Mouse (Mus musculus) MEL (cell line): ENCODE measurements around the gene Gtpbp4. TPM values are rescaled to one million over a fixed set of nuclear protein-coding genes. Genes with fewer than 3 reads are reported as not detected.
A peak's percentile ranks its signal among the peaks of the same experiment; 100 is the strongest.

Experiments
- DNase-seq: peaks from one replicate; pipeline ENCODE4 v3.0.0; 2011; ENCODE audit warnings: low read depth, low spot score
- H3K27ac ChIP-seq: 2 replicates; pipeline ENCODE4 v1.5.1; 2012; ENCODE audit warnings: low read depth, mild to moderate bottlenecking, control low read depth, low read length, moderate library complexity; ENCODE audit not compliant: control insufficient read depth
- H3K27me3 ChIP-seq, 2 experiments: fragments of 150-350 bp in 1 of 2; sonication (generic) in 1 of 2; 2 replicates each; pipeline ENCODE4 v1.6.1; 2012; ENCODE audit warnings: low read length in 2 of 2, mild to moderate bottlenecking in 2 of 2, improper control_type of control experiment in 1 of 2, moderate library complexity in 1 of 2; ENCODE audit not compliant: insufficient read depth in 2 of 2, control insufficient read depth in 1 of 2
- H3K36me3 ChIP-seq, 2 experiments: 2 replicates each; pipeline ENCODE4 v1.6.1; 2012 to 2014; ENCODE audit warnings: low read length in 2 of 2, improper control_type of control experiment in 1 of 2, inconsistent platforms in 1 of 2, mild to moderate bottlenecking in 1 of 2; ENCODE audit not compliant: insufficient read depth in 2 of 2, control insufficient read depth in 1 of 2
- H3K4me1 ChIP-seq, 2 experiments: fragments of 150-350 bp in 1 of 2; sonication (generic) in 1 of 2; 2 replicates each; pipeline ENCODE4 v1.6.1; 2012; ENCODE audit warnings: low read length in 2 of 2, improper control_type of control experiment in 1 of 2, mild to moderate bottlenecking in 1 of 2; ENCODE audit not compliant: insufficient read depth in 2 of 2, control insufficient read depth in 1 of 2
- H3K4me3 ChIP-seq, 2 experiments: fragments of 150-350 bp in 1 of 2; sonication (generic) in 1 of 2; 2 replicates each; pipeline ENCODE4 v1.5.1; 2012; ENCODE audit warnings: low read depth in 2 of 2, low read length in 2 of 2, mild to moderate bottlenecking in 2 of 2, moderate library complexity in 2 of 2, control low read depth in 1 of 2, improper control_type of control experiment in 1 of 2; ENCODE audit not compliant: control insufficient read depth in 1 of 2, insufficient read depth in 1 of 2
- H3K79me2 ChIP-seq: 2 replicates; pipeline ENCODE4 v1.6.1; 2012; ENCODE audit warnings: mild to moderate bottlenecking, low read length, moderate library complexity; ENCODE audit not compliant: control insufficient read depth, poor library complexity, insufficient read depth
- H3K9ac ChIP-seq: 2 replicates; pipeline ENCODE4 v1.6.1; 2012; ENCODE audit warnings: low read depth, mild to moderate bottlenecking, control low read depth, low read length, moderate library complexity; ENCODE audit not compliant: control insufficient read depth, poor library complexity, severe bottlenecking
- H3K9me3 ChIP-seq: fragments of 150-350 bp; sonication (generic); replicated peaks from 2 replicates; pipeline ENCODE4 v1.6.1; 2012; ENCODE audit warnings: mild to moderate bottlenecking, low read length, improper control_type of control experiment, moderate library complexity; ENCODE audit not compliant: insufficient read depth
- BHLHE40 ChIP-seq: IDR thresholded peaks from 2 replicates; pipeline ENCODE4 v1.6.1; 2012; ENCODE audit warnings: low read depth, mild to moderate bottlenecking, inconsistent platforms, low read length, improper control_type of control experiment, borderline replicate concordance
- CHD1 ChIP-seq: IDR thresholded peaks from 2 replicates; pipeline ENCODE4 v1.6.1; 2012; ENCODE audit warnings: low read depth, mild to moderate bottlenecking, inconsistent platforms, low read length, improper control_type of control experiment
- CHD2 ChIP-seq: IDR thresholded peaks from 2 replicates; pipeline ENCODE4 v1.6.1; 2011; ENCODE audit warnings: low read length, improper control_type of control experiment
- CTCF ChIP-seq, 3 experiments: IDR thresholded peaks in 2 of 3; conservative IDR thresholded peaks in 1 of 3; 2 replicates each; pipeline ENCODE4 v1.5.1; 2011 to 2012; ENCODE audit warnings: low read length in 3 of 3, low read depth in 2 of 3, mild to moderate bottlenecking in 2 of 3, improper control_type of control experiment in 1 of 3, inconsistent platforms in 1 of 3, mixed read lengths in 1 of 3, moderate library complexity in 1 of 3; ENCODE audit not compliant: control insufficient read depth in 1 of 3, insufficient read depth in 1 of 3, poor library complexity in 1 of 3, severe bottlenecking in 1 of 3
- E2F4 ChIP-seq: IDR thresholded peaks from 2 replicates; pipeline ENCODE4 v1.6.1; 2011; ENCODE audit warnings: low read depth, low read length, improper control_type of control experiment, borderline replicate concordance
- ELF1 ChIP-seq: IDR thresholded peaks from 2 replicates; pipeline ENCODE4 v1.6.1; 2014; ENCODE audit warnings: low read depth, mild to moderate bottlenecking, inconsistent platforms, low read length, improper control_type of control experiment, moderate library complexity
- EP300 ChIP-seq, 2 experiments: IDR thresholded peaks; 2 replicates each; pipeline ENCODE4 v1.6.1; 2011; ENCODE audit warnings: improper control_type of control experiment in 2 of 2, low read length in 2 of 2, low read depth in 1 of 2, mild to moderate bottlenecking in 1 of 2
- GABPA ChIP-seq: IDR thresholded peaks from 2 replicates; pipeline ENCODE4 v1.6.1; 2012; ENCODE audit warnings: low read depth, mild to moderate bottlenecking, inconsistent platforms, low read length, improper control_type of control experiment, moderate library complexity
- HCFC1 ChIP-seq: IDR thresholded peaks from 2 replicates; pipeline ENCODE4 v1.6.1; 2012; ENCODE audit warnings: low read depth, mild to moderate bottlenecking, inconsistent platforms, low read length, improper control_type of control experiment, moderate library complexity
- JUND ChIP-seq: IDR thresholded peaks from 2 replicates; pipeline ENCODE4 v1.6.1; 2011; ENCODE audit warnings: low read depth, mild to moderate bottlenecking, improper control_type of control experiment, low read length
- KAT2A ChIP-seq: conservative IDR thresholded peaks from 2 replicates; pipeline ENCODE4 v1.6.1; 2012; ENCODE audit warnings: low read depth, low read length, improper control_type of control experiment, inconsistent platforms
- MAFK ChIP-seq: IDR thresholded peaks from 2 replicates; pipeline ENCODE4 v1.6.1; 2011; ENCODE audit warnings: low read depth, mild to moderate bottlenecking, low read length, improper control_type of control experiment, borderline replicate concordance
- MAZ ChIP-seq: IDR thresholded peaks from 2 replicates; pipeline ENCODE4 v1.6.1; 2012; ENCODE audit warnings: low read depth, mild to moderate bottlenecking, inconsistent platforms, low read length, improper control_type of control experiment
- MYB ChIP-seq: IDR thresholded peaks from 2 replicates; pipeline ENCODE4 v1.6.1; 2011; ENCODE audit warnings: mild to moderate bottlenecking, low read depth, low read length, improper control_type of control experiment
- MYC ChIP-seq: IDR thresholded peaks from 2 replicates; pipeline ENCODE4 v1.6.1; 2011; ENCODE audit warnings: low read depth, mild to moderate bottlenecking, low read length, improper control_type of control experiment, moderate library complexity
- NELFE ChIP-seq: IDR thresholded peaks from 2 replicates; pipeline ENCODE4 v1.6.1; 2011; ENCODE audit warnings: low read depth, low read length, improper control_type of control experiment
- POLR2A ChIP-seq, 2 experiments: IDR thresholded peaks; 2 replicates each; pipeline ENCODE4 v1.6.1; 2011 to 2012; ENCODE audit warnings: low read length in 2 of 2, mild to moderate bottlenecking in 2 of 2, control low read depth in 1 of 2, improper control_type of control experiment in 1 of 2, low read depth in 1 of 2, moderate library complexity in 1 of 2; ENCODE audit not compliant: control insufficient read depth in 1 of 2, insufficient read depth in 1 of 2, poor library complexity in 1 of 2
- POLR2AphosphoS2 ChIP-seq: IDR thresholded peaks from 2 replicates; pipeline ENCODE4 v1.6.1; 2011; ENCODE audit warnings: low read length, improper control_type of control experiment
- RAD21 ChIP-seq: IDR thresholded peaks from 2 replicates; pipeline ENCODE4 v1.6.1; 2011; ENCODE audit warnings: mild to moderate bottlenecking, low read depth, low read length, improper control_type of control experiment
- RCOR1 ChIP-seq: IDR thresholded peaks from 2 replicates; pipeline ENCODE4 v1.6.1; 2012; ENCODE audit warnings: low read depth, mild to moderate bottlenecking, inconsistent platforms, low read length, improper control_type of control experiment
- SIN3A ChIP-seq: IDR thresholded peaks from 2 replicates; pipeline ENCODE4 v1.6.1; 2012; ENCODE audit warnings: low read length, improper control_type of control experiment, inconsistent platforms
- SMC3 ChIP-seq: IDR thresholded peaks from 2 replicates; pipeline ENCODE4 v1.6.1; 2011; ENCODE audit warnings: low read depth, low read length, improper control_type of control experiment
- TBP ChIP-seq: IDR thresholded peaks from 2 replicates; pipeline ENCODE4 v1.8.0; 2011; ENCODE audit warnings: low read depth, low read length, improper control_type of control experiment
- USF1 ChIP-seq: IDR thresholded peaks from 2 replicates; pipeline ENCODE4 v1.6.1; 2014; ENCODE audit warnings: low read depth, mild to moderate bottlenecking, inconsistent platforms, low read length, improper control_type of control experiment, moderate library complexity
- ZC3H11A ChIP-seq: IDR thresholded peaks from 2 replicates; pipeline ENCODE4 v1.6.1; 2012; ENCODE audit warnings: low read depth, mild to moderate bottlenecking, inconsistent platforms, low read length, improper control_type of control experiment
- ZMIZ1 ChIP-seq: IDR thresholded peaks from 2 replicates; pipeline ENCODE4 v1.6.1; 2012; ENCODE audit warnings: low read depth, mild to moderate bottlenecking, inconsistent platforms, low read length, improper control_type of control experiment, moderate library complexity
- ZNF384 ChIP-seq: IDR thresholded peaks from 2 replicates; pipeline ENCODE4 v1.6.1; 2012; ENCODE audit warnings: low read depth, mild to moderate bottlenecking, inconsistent platforms, low read length, improper control_type of control experiment
- polyA plus RNA-seq, 2 experiments: library from polyadenylated mRNA; stranded (reverse) in 1 of 2; unstranded in 1 of 2; fragments of >175 nt in 1 of 2; fragments of >200 nt in 1 of 2; gene quantifications; 2 replicates each; pipeline versions ENCODE4 v1.2.1 to v1.2.4; 2012; ENCODE audit warnings: low replicate concordance in 2 of 2, low read depth in 1 of 2; ENCODE audit not compliant: insufficient read length in 2 of 2, insufficient read depth in 1 of 2, missing spikeins in 1 of 2
- total RNA-seq: library from RNA; depleted of rRNA; stranded (reverse); fragments of 300-350 nt; gene quantifications from 2 replicates; pipeline ENCODE4 v1.2.3, GENCODE M21; 2012

Gtpbp4 gene
- total and polyA plus RNA-seq, 3 experiments, result 121 to 172 (median 154) TPM

DNA sequence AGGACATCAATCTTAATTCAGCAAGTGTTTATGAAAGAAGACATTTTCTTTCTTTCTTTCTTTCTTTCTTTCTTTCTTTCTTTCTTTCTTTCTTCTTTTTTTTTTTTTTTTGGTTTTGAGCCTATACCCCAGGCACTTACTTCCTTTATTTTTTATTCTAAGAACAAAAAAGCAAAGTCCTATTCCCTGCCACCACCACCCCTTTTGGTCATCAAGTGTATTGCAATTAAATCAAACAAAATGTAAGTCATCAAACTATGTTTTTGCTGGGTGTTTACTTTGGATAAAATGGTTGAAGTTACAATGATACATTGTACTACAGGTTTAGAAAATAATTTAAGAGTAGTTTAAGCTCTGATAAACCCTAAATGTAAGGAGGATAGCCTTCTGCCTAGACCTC, 23.5 kb downstream of the Gtpbp4 start:
- peaks cover 2 to 14% of the 10 kb centered on the region in 2 experiments for H3K4me1 ChIP-seq
- H3K4me3 ChIP-seq, result no peak overlapping the region
- H3K36me3 ChIP-seq, result peaks cover 20 to 45% of the 10 kb centered on the region in 2 experiments
- H3K27me3 ChIP-seq, result no peaks in the 10 kb centered on the region
- TF ChIP-seq KAT2A (no peak), ZMIZ1 (no peak), RAD21 (peak; percentile 1; the same call in 1 of the 2 replicates), TBP (no peak), POLR2AphosphoS2 (no peak), SMC3 (no peak), ELF1 (no peak), HCFC1 (no peak), CTCF (IDR thresholded peaks at IDR 0.05 in 2 of 3, conservative IDR thresholded peaks at IDR 0.05 in 1 of 3; ENCODE audit: control insufficient read depth in 1 of 3, insufficient read depth in 1 of 3, low read depth in 2 of 3, low read length in 3 of 3, poor library complexity in 1 of 3, severe bottlenecking in 1 of 3) (peak in 1 of 3 experiments; percentile 21; a peak in 3 of 6 replicates), MYB (no peak), CHD2 (no peak), USF1 (no peak), GABPA (no peak), SIN3A (no peak), MAZ (no peak), EP300 (IDR thresholded peaks at IDR 0.05; ENCODE audit: low read depth in 1 of 2, low read length in 2 of 2) (no peak), ZNF384 (0 out of 2 replicates have a peak, but pooled peaks have one; percentile 21), E2F4 (no peak), ZC3H11A (no peak), POLR2A (IDR thresholded peaks at IDR 0.05; ENCODE audit: control insufficient read depth in 1 of 2, insufficient read depth in 1 of 2, low read depth in 1 of 2, low read length in 2 of 2, poor library complexity in 1 of 2) (no peak), MAFK (no peak), JUND (no peak), CHD1 (no peak), NELFE (no peak)
- no peak overlapping the region for H3K9ac ChIP-seq
- H3K79me2 ChIP-seq, result 0 out of 2 replicates have a peak, but pooled peaks cover 1% of the 10 kb centered on the region
- H3K9me3 ChIP-seq, result no peaks in the 10 kb centered on the region
- peak; percentile 40 for DNase-seq
- no peak overlapping the region for H3K27ac ChIP-seq

DNA sequence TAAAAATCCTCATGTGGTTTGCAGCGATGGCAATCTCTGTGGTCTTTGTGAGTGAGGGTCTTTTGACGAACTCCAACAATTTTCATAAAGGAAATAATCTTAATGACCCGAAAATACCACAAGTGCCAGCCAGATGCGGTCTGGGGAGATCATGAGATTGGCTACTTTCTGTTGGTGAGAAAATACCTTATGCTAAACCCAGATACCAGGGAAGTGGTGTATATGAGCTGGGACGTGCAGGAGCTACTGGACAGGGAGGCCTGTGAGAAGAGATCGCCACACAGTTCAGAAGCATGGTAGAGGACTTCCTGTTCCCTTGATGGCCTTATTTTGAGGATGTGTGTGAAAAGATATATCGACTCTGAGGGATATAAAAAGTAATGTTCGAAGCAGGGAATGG, 28.1 kb downstream of the Gtpbp4 start:
- TF ChIP-seq USF1 (no peak), E2F4 (no peak), BHLHE40 (no peak), RCOR1 (no peak), SMC3 (no peak), MYC (no peak), CTCF (IDR thresholded peaks at IDR 0.05 in 2 of 3, conservative IDR thresholded peaks at IDR 0.05 in 1 of 3; ENCODE audit: control insufficient read depth in 1 of 3, insufficient read depth in 1 of 3, low read depth in 2 of 3, low read length in 3 of 3, poor library complexity in 1 of 3, severe bottlenecking in 1 of 3) (no peak)
- H3K79me2 ChIP-seq, result 0 out of 2 replicates have a peak, but pooled peaks cover 1% of the 10 kb centered on the region
- no peaks in the 10 kb centered on the region for H3K27me3 ChIP-seq
- no peak overlapping the region for H3K9ac ChIP-seq
- H3K9me3 ChIP-seq, result no peaks in the 10 kb centered on the region
- no peak for DNase-seq
- H3K4me1 ChIP-seq, result peaks cover 1 to 2% of the 10 kb centered on the region in 2 experiments; a peak in 2 of 4 replicates
- no peak overlapping the region for H3K4me3 ChIP-seq
- no peak overlapping the region for H3K27ac ChIP-seq
- H3K36me3 ChIP-seq, result peaks cover 3 to 20% of the 10 kb centered on the region in 2 experiments
